Mouse (Mus musculus): ENCODE data around the gene Gm28079. TPM values are rescaled to one million over a fixed set of nuclear protein-coding genes. Genes with fewer than 3 reads are reported as not detected.

The Gm28079 gene
- not detected in 2 replicates for polyA plus RNA-seq (2012; rRNA removed; ENCODE audit: low replicate concordance)

GRCm38 (mm10) chrY:70014799-70015198 is at the start of gene Gm28079:
Gm28079 (minus strand) TSS chrY:70014899.

